Mouse (Mus musculus) myocyte (in vitro differentiated cells): ENCODE results near the gene Tlr12. TPM values are rescaled to one million over a fixed set of nuclear protein-coding genes. Genes with fewer than 3 reads are reported as not detected.

Experiments used
- H3K27me3 ChIP-seq: one replicate; pipeline ENCODE4 v1.6.1; 2011; ENCODE audit not compliant: control insufficient read depth, insufficient read depth, insufficient read length
- H3K36me3 ChIP-seq: one replicate; pipeline ENCODE4 v1.6.1; 2011; ENCODE audit not compliant: control insufficient read depth, insufficient read depth
- H3K4me2 ChIP-seq: one replicate; pipeline ENCODE4 v1.6.1; 2011; ENCODE audit warnings: low read depth, control low read depth
- H3K4me3 ChIP-seq: one replicate; pipeline ENCODE4 v1.5.1; 2011; ENCODE audit warnings: mild to moderate bottlenecking, control low read depth, moderate library complexity
- H3K79me2 ChIP-seq: one replicate; pipeline ENCODE4 v1.6.1; 2011; ENCODE audit not compliant: control insufficient read depth, insufficient read depth
- H3ac ChIP-seq: one replicate; pipeline ENCODE4 v1.6.1; 2011; ENCODE audit not compliant: control insufficient read depth, insufficient read length
- CEBPB ChIP-seq: IDR thresholded peaks from 2 replicates; pipeline ENCODE4 v1.6.1; 2011; ENCODE audit warnings: mild to moderate bottlenecking, moderate library complexity; ENCODE audit not compliant: poor library complexity, insufficient read depth, severe bottlenecking
- E2F4 ChIP-seq: IDR thresholded peaks from one replicate; pipeline ENCODE4 v1.6.1; 2011; ENCODE audit warnings: mild to moderate bottlenecking, control low read depth, moderate library complexity; ENCODE audit not compliant: insufficient read depth
- MAX ChIP-seq: IDR thresholded peaks from one replicate; pipeline ENCODE4 v1.6.1; 2011; ENCODE audit warnings: low read depth, mild to moderate bottlenecking, control low read depth
- MYOD1 ChIP-seq, 3 experiments: IDR thresholded peaks; one replicate each; pipeline ENCODE4 v1.6.1; 2011; ENCODE audit warnings: control low read depth in 2 of 3, low read depth in 2 of 3, mild to moderate bottlenecking in 2 of 3, moderate library complexity in 1 of 3; ENCODE audit not compliant: insufficient read length in 2 of 3, control insufficient read depth in 1 of 3
- MYOG ChIP-seq, 3 experiments: IDR thresholded peaks; one replicate each; pipeline ENCODE4 v1.6.1; 2011; ENCODE audit warnings: control low read depth in 2 of 3, low read depth in 2 of 3, mild to moderate bottlenecking in 2 of 3; ENCODE audit not compliant: insufficient read length in 2 of 3, control insufficient read depth in 1 of 3, insufficient read depth in 1 of 3
- POLR2A ChIP-seq: IDR thresholded peaks from one replicate; pipeline ENCODE4 v1.6.1; 2011; ENCODE audit warnings: low read depth, mild to moderate bottlenecking, control low read depth, moderate library complexity; ENCODE audit not compliant: insufficient read length
- POLR2AphosphoS2 ChIP-seq: IDR thresholded peaks from one replicate; pipeline ENCODE4 v1.6.1; 2011; ENCODE audit warnings: low read depth, control low read depth; ENCODE audit not compliant: insufficient read length
- REST ChIP-seq: IDR thresholded peaks from one replicate; pipeline ENCODE4 v1.6.1; 2011; ENCODE audit warnings: mild to moderate bottlenecking, control low read depth, moderate library complexity; ENCODE audit not compliant: insufficient read depth, insufficient read length
- SRF ChIP-seq: IDR thresholded peaks from one replicate; pipeline ENCODE4 v1.6.1; 2011; ENCODE audit warnings: low read depth; ENCODE audit not compliant: control insufficient read depth, insufficient read length
- TCF12 ChIP-seq: IDR thresholded peaks from one replicate; pipeline ENCODE4 v1.6.1; 2011; ENCODE audit warnings: mild to moderate bottlenecking, control low read depth; ENCODE audit not compliant: poor library complexity, insufficient read depth, severe bottlenecking
- TCF3 ChIP-seq: IDR thresholded peaks from one replicate; pipeline ENCODE4 v1.6.1; 2011; ENCODE audit warnings: low read depth, control low read depth; ENCODE audit not compliant: insufficient read length
- USF1 ChIP-seq: IDR thresholded peaks from one replicate; pipeline ENCODE4 v1.6.1; 2011; ENCODE audit warnings: low read depth, mild to moderate bottlenecking, control low read depth, moderate library complexity
- polyA plus RNA-seq: library from polyadenylated mRNA; unstranded; fragments of >200 nt; fragmentation: generic; extraction: Trizol; gene quantifications from one replicate; pipeline ENCODE4 v1.2.1, GENCODE M21; 2012; ENCODE audit warnings: missing spikeins

The Tlr12 gene
- polyA plus RNA-seq, 1 experiment = not detected

DNA sequence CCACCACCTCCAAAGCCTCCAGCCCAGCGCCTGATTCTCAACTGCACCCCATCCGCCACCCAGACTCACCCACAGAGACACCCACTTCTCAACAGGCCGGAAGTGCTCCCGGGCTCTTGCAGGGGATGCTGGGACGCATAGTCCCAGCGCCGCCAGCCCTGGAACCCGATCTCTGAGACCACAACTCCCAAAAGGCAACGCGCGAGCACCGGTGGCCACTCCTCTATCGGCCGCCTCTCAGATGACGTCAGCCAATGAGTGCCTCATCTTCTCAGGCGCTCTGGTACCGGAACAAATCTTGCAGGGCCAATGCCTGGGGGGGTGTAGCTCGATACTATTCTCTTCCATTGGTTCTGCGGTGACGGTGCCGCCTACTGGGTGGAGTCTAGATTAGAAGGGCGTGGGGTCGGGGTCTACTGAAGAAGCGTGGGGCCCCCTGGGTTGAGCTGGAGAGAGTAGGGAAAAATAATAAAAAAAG lies 8.5 kb downstream of the Tlr12 start, which contains the start of gene Zscan20:
Gene Zscan20 (minus strand): TSS at position 174 of the 478 bp plus-strand sequence.
- H3K27me3 ChIP-seq = no peaks in the 10 kb centered on the region
- H3K4me2 ChIP-seq = peak within 1 kb of the TSS; percentile 97
- peak within 1 kb of the TSS; percentile 2 for H3ac ChIP-seq
- peak within 1 kb of the TSS; percentile 56 for H3K4me3 ChIP-seq
- H3K79me2 ChIP-seq = no peaks in the 10 kb centered on the region
- no peaks in the 10 kb centered on the region for H3K36me3 ChIP-seq
- TF ChIP-seq E2F4 (no peak), USF1 (no peak), CEBPB (no peak), TCF3 (no peak), POLR2A (peak; percentile 71), MYOD1 (IDR thresholded peaks at IDR 0.05; ENCODE audit: control insufficient read depth in 1 of 3, insufficient read length in 2 of 3, low read depth in 2 of 3) (no peak), MAX (no peak), REST (no peak), TCF12 (no peak), SRF (no peak), POLR2AphosphoS2 (peak; percentile 41), MYOG (IDR thresholded peaks at IDR 0.05; ENCODE audit: control insufficient read depth in 1 of 3, insufficient read depth in 1 of 3, insufficient read length in 2 of 3, low read depth in 2 of 3) (no peak)

GRCm38 (mm10) chr4:128609276-128609924 lies 9.0 kb downstream of the Tlr12 start:
- Histone ChIP-seq H3K4me3 (peak overlapping the region; percentile 56), H3K27me3 (no peaks in the 10 kb centered on the region), H3K4me2 (peak overlapping the region; percentile 81), H3K79me2 (no peaks in the 10 kb centered on the region), H3K36me3 (no peaks in the 10 kb centered on the region), H3ac (peak overlapping the region; percentile 2)
- TF ChIP-seq MYOD1 (IDR thresholded peaks at IDR 0.05; ENCODE audit: control insufficient read depth in 1 of 3, insufficient read length in 2 of 3, low read depth in 2 of 3) = peak in 1 of 3 experiments; percentile 10
- TF ChIP-seq POLR2AphosphoS2 = no peak

- Histone ChIP-seq H3K27me3 (no peaks in the 10 kb centered on the region), H3K36me3 (no peaks in the 10 kb centered on the region), H3K79me2 (no peaks in the 10 kb centered on the region), H3K4me2 (no peak overlapping the region), H3K4me3 (no peak overlapping the region), H3ac (no peak overlapping the region)
- TF ChIP-seq TCF12 (no peak), CEBPB (no peak), MAX (no peak), REST (no peak), E2F4 (no peak), POLR2A (no peak), TCF3 (no peak), MYOD1 (IDR thresholded peaks at IDR 0.05; ENCODE audit: control insufficient read depth in 1 of 3, insufficient read length in 2 of 3, low read depth in 2 of 3) (no peak), POLR2AphosphoS2 (no peak), MYOG (IDR thresholded peaks at IDR 0.05; ENCODE audit: control insufficient read depth in 1 of 3, insufficient read depth in 1 of 3, insufficient read length in 2 of 3, low read depth in 2 of 3) (no peak), USF1 (no peak), SRF (no peak)
Observed at GRCm38 (mm10) chr4:128607661-128608060, 10.8 kb downstream of the Tlr12 start.

DNA sequence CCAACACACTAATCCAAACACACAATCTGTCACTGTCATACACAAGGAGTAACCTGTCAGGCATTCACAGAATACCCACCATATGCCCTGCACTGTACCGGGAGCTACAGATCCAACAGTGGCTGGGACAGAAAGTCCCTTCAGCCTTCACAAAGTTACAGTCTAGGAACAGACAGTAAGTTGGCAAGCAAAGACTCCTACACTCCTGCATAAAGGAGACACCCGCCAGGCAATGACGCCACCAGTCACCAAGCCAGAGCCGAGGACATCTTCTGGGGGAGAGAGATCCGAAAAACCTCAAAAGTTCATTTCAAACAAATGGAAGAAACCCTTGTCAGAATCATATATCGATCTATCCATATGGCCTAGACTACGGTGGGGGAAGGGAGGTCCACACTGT lies 11.8 kb downstream of the Tlr12 start:
- no peaks in the 10 kb centered on the region for H3K36me3 ChIP-seq
- H3K79me2 ChIP-seq = no peaks in the 10 kb centered on the region
- H3ac ChIP-seq = no peak overlapping the region
- H3K27me3 ChIP-seq = no peaks in the 10 kb centered on the region
- TF ChIP-seq REST (no peak), CEBPB (no peak), POLR2AphosphoS2 (no peak)
- no peak overlapping the region for H3K4me3 ChIP-seq
- no peak overlapping the region for H3K4me2 ChIP-seq

DNA sequence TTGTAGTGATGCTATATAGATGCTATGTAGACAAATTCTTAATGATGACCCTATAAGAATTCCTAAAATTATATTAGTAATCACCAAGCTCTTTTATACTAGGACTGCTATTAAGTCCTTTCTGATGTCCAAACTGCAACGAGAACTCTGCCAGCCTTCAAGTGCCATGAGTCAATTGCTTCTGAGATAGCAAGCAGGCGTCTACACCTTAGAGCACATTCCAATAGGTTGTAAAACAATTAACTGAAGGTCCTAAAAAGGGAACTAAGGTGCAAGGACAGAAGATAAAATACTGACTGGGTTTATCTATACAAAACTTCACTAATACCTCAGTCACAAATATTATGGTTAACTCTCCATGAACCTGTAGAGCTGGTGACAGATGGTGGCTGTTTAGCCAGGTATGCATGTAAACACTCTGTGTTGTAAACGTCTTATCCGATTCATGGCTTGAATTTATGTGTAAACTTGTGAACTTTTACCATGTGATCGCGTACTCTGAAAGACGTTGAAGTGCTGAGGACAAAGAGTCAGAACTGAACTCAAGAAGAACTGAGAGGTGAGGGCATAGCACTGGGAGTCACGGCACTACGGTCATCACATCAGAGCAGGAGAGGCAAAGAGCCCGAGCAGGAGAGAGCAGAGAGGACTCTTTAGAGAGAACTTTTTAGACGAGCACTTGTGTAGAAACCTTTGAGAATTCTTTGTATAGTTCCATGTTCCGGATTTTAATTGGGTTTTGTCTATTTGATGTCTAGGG lies 20.4 kb downstream of the Tlr12 start:
- no peaks in the 10 kb centered on the region for H3K27me3 ChIP-seq
- TF ChIP-seq SRF (no peak), TCF12 (no peak), MYOG (IDR thresholded peaks at IDR 0.05; ENCODE audit: control insufficient read depth in 1 of 3, insufficient read depth in 1 of 3, insufficient read length in 2 of 3, low read depth in 2 of 3) (no peak), POLR2A (no peak), TCF3 (no peak), MAX (no peak), USF1 (no peak), MYOD1 (IDR thresholded peaks at IDR 0.05; ENCODE audit: control insufficient read depth in 1 of 3, insufficient read length in 2 of 3, low read depth in 2 of 3) (no peak), CEBPB (no peak), POLR2AphosphoS2 (no peak), REST (no peak), E2F4 (no peak)
- no peaks in the 10 kb centered on the region for H3K79me2 ChIP-seq
- H3K36me3 ChIP-seq = no peaks in the 10 kb centered on the region
- H3ac ChIP-seq = no peak overlapping the region
- no peak overlapping the region for H3K4me3 ChIP-seq
- no peak overlapping the region for H3K4me2 ChIP-seq
